Mouse (Mus musculus) intestine, postnatal 0 days (tissue): ENCODE measurements around the gene Gm813. TPM values are rescaled to one million over a fixed set of nuclear protein-coding genes. Genes with fewer than 3 reads are reported as not detected.
A peak's percentile ranks its signal among the peaks of the same experiment; 100 is the strongest.
"Not testable (repeated sequence)": the region's sequence is repeated elsewhere in the genome, so short reads cannot be mapped to it uniquely, and the experiment has no call there.

Experiments used
- ATAC-seq: fragments of 200-750 bp; cut with Nextera tagmentation; 2 replicates; pipeline ENCODE4 v1.8.0; 2017; ENCODE audit warnings: mild to moderate bottlenecking, moderate TSS enrichment, moderate library complexity
- H3K27ac ChIP-seq: fragments of 300-500 bp; sonication (generic); 2 replicates; pipeline ENCODE4 v1.5.1; 2014; ENCODE audit warnings: mild to moderate bottlenecking, low read depth, low read length, moderate library complexity
- H3K27me3 ChIP-seq: fragments of 300-500 bp; sonication (generic); replicated peaks from 2 replicates; pipeline ENCODE4 v1.6.1; 2014; ENCODE audit warnings: low read length, mixed read lengths; ENCODE audit not compliant: control insufficient read depth, insufficient read depth
- H3K36me3 ChIP-seq: fragments of 300-500 bp; sonication (generic); 2 replicates; pipeline ENCODE4 v1.6.1; 2014; ENCODE audit warnings: mild to moderate bottlenecking, moderate library complexity; ENCODE audit not compliant: control insufficient read depth, insufficient read depth
- H3K4me1 ChIP-seq: fragments of 300-500 bp; sonication (generic); replicated peaks from 2 replicates; pipeline ENCODE4 v1.6.1; 2014; ENCODE audit warnings: antibody characterized with exemption, low read length, mixed read lengths; ENCODE audit not compliant: control insufficient read depth, insufficient read depth
- H3K4me2 ChIP-seq: fragments of 300-500 bp; sonication (generic); replicated peaks from 2 replicates; pipeline ENCODE4 v1.6.1; 2014; ENCODE audit warnings: low read depth, mild to moderate bottlenecking, moderate library complexity
- H3K4me3 ChIP-seq: fragments of 300-500 bp; sonication (generic); 2 replicates; pipeline ENCODE4 v1.5.1; 2014; ENCODE audit warnings: low read depth, low read length
- H3K9ac ChIP-seq: fragments of 300-500 bp; sonication (generic); 2 replicates; pipeline ENCODE4 v1.6.1; 2014; ENCODE audit warnings: mild to moderate bottlenecking, low read depth, low read length
- H3K9me3 ChIP-seq: fragments of 300-500 bp; sonication (generic); 2 replicates; pipeline ENCODE4 v1.6.1; 2016; ENCODE audit warnings: mixed run types; ENCODE audit not compliant: control insufficient read depth
- CTCF ChIP-seq: sonication (generic); IDR thresholded peaks from 2 replicates; pipeline ENCODE4 v1.5.1; 2016; ENCODE audit warnings: low read depth, mild to moderate bottlenecking, control low read depth, antibody characterized with exemption, moderate library complexity
- WGBS: fragments of 180-500 bp; shearing (Covaris S2); extraction: QIAGEN DNeasy Blood & Tissue Kit; methylation state at CpG from one replicate; pipeline ENCODE4 v1.1.7; 2014; 5-methylcytosine and 5-hydroxymethylcytosine counted together
- polyA plus RNA-seq: library from polyadenylated mRNA; unstranded; fragments of >200 nt; fragmentation: Nextera tagmentation; extraction: Ambion mirVana; gene quantifications from 2 replicates; pipeline ENCODE4 v1.2.1, GENCODE M21; 2015

Gene Gm813
- polyA plus RNA-seq = not detected in 2 replicates

DNA sequence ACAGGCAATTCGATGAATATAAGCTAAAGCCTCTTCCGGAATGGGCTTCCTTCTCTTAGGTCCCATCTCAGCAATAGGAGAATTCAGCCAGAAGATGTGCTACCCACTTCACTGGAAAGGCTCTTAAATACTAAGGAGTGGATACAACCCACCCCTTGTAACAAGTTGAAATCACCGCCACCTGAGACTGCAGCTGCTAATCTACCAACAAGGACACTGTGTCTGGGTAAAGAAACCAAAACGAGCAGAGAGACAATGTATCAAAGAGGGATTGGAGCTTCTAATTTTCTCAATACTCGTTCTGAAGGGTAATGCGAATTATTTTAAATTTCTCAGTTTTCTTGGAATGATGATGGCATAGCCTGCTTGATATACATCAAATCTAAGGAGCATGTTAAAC lies at the start of gene Gm813:
TSS of gene Gm813 (minus strand) at position 101 of the 400 bp plus-strand sequence.
- no peaks in the 10 kb centered on the region for H3K27me3 ChIP-seq
- H3K27ac ChIP-seq = no peak within 1 kb of the TSS
- no peak within 1 kb of the TSS for H3K4me3 ChIP-seq
- no peaks in the 10 kb centered on the region for H3K4me1 ChIP-seq
- no peak for ATAC-seq
- H3K36me3 ChIP-seq = no peaks in the 10 kb centered on the region
- H3K9me3 ChIP-seq = no peaks in the 10 kb centered on the region
- H3K9ac ChIP-seq = no peak within 1 kb of the TSS
- WGBS = 88% methylated on average over 6 of the region's 6 CpGs
- H3K4me2 ChIP-seq = no peak within 1 kb of the TSS
- no peak for TF ChIP-seq CTCF

- H3K36me3 ChIP-seq, H3K4me1 ChIP-seq, H3K27me3 ChIP-seq, H3K4me3 ChIP-seq, H3K4me2 ChIP-seq, ATAC-seq, H3K27ac ChIP-seq, H3K9me3 ChIP-seq, H3K9ac ChIP-seq: not testable (repeated sequence)
Measured at GRCm38 (mm10) chr16:58665137-58665536, 48.4 kb upstream of the Gm813 start.

DNA sequence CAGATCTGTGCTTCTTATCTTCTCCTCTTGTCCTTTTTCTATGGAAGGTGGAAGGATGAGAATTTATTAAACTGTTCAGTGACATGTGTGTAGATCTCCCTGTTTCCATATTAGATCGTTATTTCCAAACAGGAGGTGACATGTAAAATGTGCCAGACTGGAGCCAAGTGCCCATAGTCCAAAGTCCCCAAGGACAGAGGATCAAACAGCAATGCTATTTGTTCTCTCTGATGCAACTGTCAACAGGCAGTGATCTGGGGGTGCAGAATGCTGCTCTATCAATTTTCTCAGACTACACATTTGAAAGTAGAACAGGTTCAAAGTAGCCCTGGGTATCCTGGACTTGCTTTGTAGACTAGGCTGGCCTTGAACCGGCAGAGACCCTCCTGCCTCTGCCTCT lies 47.0 kb upstream of the Gm813 start:
- H3K9me3 ChIP-seq = no peaks in the 10 kb centered on the region
- no peak for TF ChIP-seq CTCF
- no peaks in the 10 kb centered on the region for H3K4me1 ChIP-seq
- H3K9ac ChIP-seq = no peak overlapping the region
- H3K27ac ChIP-seq = no peak overlapping the region
- H3K27me3 ChIP-seq = no peaks in the 10 kb centered on the region
- ATAC-seq = no peak
- H3K4me2 ChIP-seq = no peak overlapping the region
- no peaks in the 10 kb centered on the region for H3K36me3 ChIP-seq
- no peak overlapping the region for H3K4me3 ChIP-seq
- 72% methylated on average over 2 of the region's 2 CpGs for WGBS

DNA sequence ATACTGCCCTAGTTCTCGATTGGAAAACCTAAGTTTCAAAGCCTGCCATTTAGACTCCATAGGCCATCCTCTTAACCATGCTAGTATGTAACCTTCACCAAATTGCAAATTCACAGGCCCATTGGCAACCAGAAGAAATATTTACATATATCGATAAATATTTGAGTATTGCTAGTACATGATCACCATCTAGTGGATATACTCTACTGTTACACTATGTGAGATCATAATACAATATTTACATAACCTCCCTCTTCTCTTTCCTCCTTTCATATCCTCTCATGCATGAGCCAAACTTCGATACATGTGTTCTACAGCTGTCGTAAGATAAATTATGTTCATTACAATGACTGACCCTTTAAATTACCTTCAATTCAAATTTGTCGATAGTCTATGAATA lies 46.2 kb upstream of the Gm813 start:
- Histone ChIP-seq H3K27ac (no peak overlapping the region), H3K4me2 (no peak overlapping the region), H3K9me3 (no peaks in the 10 kb centered on the region), H3K4me3 (no peak overlapping the region), H3K9ac (no peak overlapping the region), H3K27me3 (no peaks in the 10 kb centered on the region), H3K4me1 (no peaks in the 10 kb centered on the region), H3K36me3 (no peaks in the 10 kb centered on the region)
- peak; percentile 40; the same call in 1 of the 2 replicates for ATAC-seq
- WGBS = 55% methylated on average over 5 of the region's 5 CpGs
- TF ChIP-seq CTCF = peak; percentile 77

DNA sequence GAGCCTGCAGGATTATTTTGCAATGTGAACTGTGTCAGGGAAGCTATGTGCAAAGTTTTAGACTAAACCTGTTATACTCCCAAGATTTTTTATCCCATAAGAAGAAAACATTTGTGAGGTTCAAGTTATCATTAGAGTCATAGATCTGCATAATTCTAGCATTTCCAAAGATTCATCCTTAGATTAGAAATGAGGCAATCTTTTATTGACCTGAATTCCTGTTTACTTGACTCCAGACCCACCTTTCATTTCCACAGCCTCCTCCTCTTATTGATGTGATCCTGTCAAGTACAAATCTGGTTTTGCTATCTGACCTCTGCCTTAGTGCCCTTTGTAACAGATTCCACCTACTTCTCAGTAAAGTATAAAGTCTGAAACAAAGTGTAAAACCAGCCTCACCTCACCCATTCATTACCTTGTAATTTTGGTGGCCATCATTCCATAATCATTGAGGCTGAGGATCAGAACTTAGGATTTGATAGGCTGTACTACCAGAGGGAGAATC lies 45.6 kb upstream of the Gm813 start:
- no peak for TF ChIP-seq CTCF
- H3K27me3 ChIP-seq = no peaks in the 10 kb centered on the region
- H3K9ac ChIP-seq = no peak overlapping the region
- no peak overlapping the region for H3K27ac ChIP-seq
- no peaks in the 10 kb centered on the region for H3K9me3 ChIP-seq
- H3K4me3 ChIP-seq = no peak overlapping the region
- no peak for ATAC-seq
- no peak overlapping the region for H3K4me2 ChIP-seq
- H3K36me3 ChIP-seq = no peaks in the 10 kb centered on the region
- H3K4me1 ChIP-seq = no peaks in the 10 kb centered on the region

GRCm38 (mm10) chr16:58661826-58662225 lies 45.0 kb upstream of the Gm813 start:
- Histone ChIP-seq H3K9me3 (no peaks in the 10 kb centered on the region), H3K36me3 (no peaks in the 10 kb centered on the region), H3K4me1 (no peaks in the 10 kb centered on the region), H3K9ac (no peak overlapping the region), H3K27me3 (no peaks in the 10 kb centered on the region), H3K27ac (no peak overlapping the region), H3K4me3 (no peak overlapping the region), H3K4me2 (no peak overlapping the region)
- WGBS = 79% methylated on average over 5 of the region's 5 CpGs
- no peak for ATAC-seq
- TF ChIP-seq CTCF = no peak

- Histone ChIP-seq H3K9ac (no peak overlapping the region), H3K4me3 (no peak overlapping the region), H3K4me2 (no peak overlapping the region), H3K9me3 (no peaks in the 10 kb centered on the region), H3K4me1 (no peaks in the 10 kb centered on the region), H3K36me3 (no peaks in the 10 kb centered on the region), H3K27me3 (no peaks in the 10 kb centered on the region), H3K27ac (no peak overlapping the region)
- WGBS = 80% methylated on average over 6 of the region's 6 CpGs
- no peak for ATAC-seq
- no peak for TF ChIP-seq CTCF
Measured at GRCm38 (mm10) chr16:58658668-58659067, 41.9 kb upstream of the Gm813 start.
